Mouse (Mus musculus) erythroblast, embryonic 14.5 days (primary cell): ENCODE measurements around the gene Spata19.

Source experiments
- GATA1 ChIP-seq: IDR thresholded peaks from 2 replicates; pipeline ENCODE4 v1.6.1; 2012; ENCODE audit warnings: low read length, inconsistent platforms, mixed read lengths
- TAL1 ChIP-seq: IDR thresholded peaks from 3 replicates; pipeline ENCODE4 v1.6.1; 2012; ENCODE audit warnings: low read length, inconsistent platforms, mixed read lengths

DNA sequence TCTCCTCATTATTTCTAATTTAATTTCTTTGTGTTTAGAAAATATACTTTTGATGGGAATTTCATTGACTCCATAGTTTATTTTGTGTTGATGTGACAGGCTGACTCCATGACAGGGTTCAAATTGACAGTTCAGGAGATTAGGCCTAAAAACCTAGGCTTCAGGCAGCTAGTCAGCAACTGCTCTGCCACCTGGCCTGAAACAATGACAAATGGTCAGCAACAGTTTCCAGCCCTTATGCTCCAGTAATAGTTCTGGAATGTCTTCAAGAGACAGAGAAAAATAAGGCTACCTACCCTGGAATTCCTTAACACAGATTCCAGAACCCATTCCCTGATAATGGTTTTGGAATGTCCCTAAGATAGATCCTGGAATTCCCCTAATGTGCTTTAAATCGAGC is 20.9 kb upstream of the Spata19 start:
- TF ChIP-seq TAL1 (no peak), GATA1 (no peak)
